Mouse (Mus musculus) small intestine, adult 2 months (tissue): ENCODE measurements around the gene Smim6. TPM values are rescaled to one million over a fixed set of nuclear protein-coding genes. Genes with fewer than 3 reads are reported as not detected.

Experiments used
- H3K27ac ChIP-seq: fragments of 200-500 bp; 2 replicates; pipeline ENCODE4 v1.5.1; 2012; ENCODE audit warnings: low read depth, low read length, control low read depth, inconsistent platforms; ENCODE audit not compliant: insufficient read depth
- H3K27me3 ChIP-seq: fragments of 200-500 bp; 2 replicates; pipeline ENCODE4 v1.6.1; 2012; ENCODE audit warnings: mild to moderate bottlenecking, moderate library complexity, low read length, inconsistent platforms; ENCODE audit not compliant: control insufficient read depth, insufficient read depth
- H3K36me3 ChIP-seq: fragments of 200-500 bp; 2 replicates; pipeline ENCODE4 v1.6.1; 2012; ENCODE audit warnings: mild to moderate bottlenecking, low read length, control low read depth, inconsistent platforms; ENCODE audit not compliant: control insufficient read depth, insufficient read depth
- H3K4me1 ChIP-seq: fragments of 200-500 bp; 2 replicates; pipeline ENCODE4 v1.6.1; 2012; ENCODE audit warnings: low read length, inconsistent platforms, mixed read lengths; ENCODE audit not compliant: control insufficient read depth, insufficient read depth, insufficient read length
- H3K4me3 ChIP-seq: fragments of 200-500 bp; 2 replicates; pipeline ENCODE4 v1.5.1; 2012; ENCODE audit warnings: low read depth, mild to moderate bottlenecking, control low read depth, inconsistent platforms, low read length, moderate library complexity
- CTCF ChIP-seq: fragments of 200-500 bp; IDR thresholded peaks from 2 replicates; pipeline ENCODE4 v1.5.1; 2012; ENCODE audit warnings: low read depth, mild to moderate bottlenecking, control low read depth, inconsistent platforms, low read length, moderate library complexity, mixed read lengths; ENCODE audit not compliant: insufficient replicate concordance, insufficient read length; ENCODE audit errors: extremely low read depth
- POLR2A ChIP-seq: fragments of 200-500 bp; IDR thresholded peaks from 2 replicates; pipeline ENCODE4 v1.6.1; 2012; ENCODE audit warnings: low read depth, mild to moderate bottlenecking, control low read depth, inconsistent platforms, low read length, moderate library complexity
- WGBS: fragments of 180-500 bp; shearing (Covaris S2); methylation state at CpG from one replicate; pipeline ENCODE4 v1.1.7; 2018; 5-methylcytosine and 5-hydroxymethylcytosine counted together
- polyA plus RNA-seq: library from polyadenylated mRNA; depleted of rRNA; stranded (reverse); fragments of >200 nt; gene quantifications from 2 replicates; pipeline ENCODE4 v1.2.3, GENCODE M21; 2012

Gene Smim6
- polyA plus RNA-seq, 1 experiment: 8.8 TPM

DNA sequence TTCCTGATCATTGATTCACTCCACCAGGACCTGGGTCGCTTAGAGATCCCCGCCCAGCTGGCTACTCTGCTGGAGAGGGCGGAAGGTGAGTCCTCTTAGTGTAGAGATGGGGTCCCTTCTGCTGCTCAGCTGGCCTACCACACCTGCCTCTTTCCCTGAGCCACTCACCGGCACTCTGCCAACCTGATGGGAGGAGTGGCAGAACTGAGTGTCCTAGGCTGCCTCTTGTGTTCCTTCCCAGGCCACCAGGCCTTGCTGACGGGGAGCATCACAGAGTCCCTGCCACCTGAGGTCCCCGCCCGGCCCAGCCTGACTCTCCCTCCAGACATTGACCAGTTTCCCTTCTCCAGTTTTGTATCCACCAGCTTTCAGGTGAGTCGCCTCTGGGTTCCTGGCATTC lies 33.7 kb upstream of the Smim6 start:
- Histone ChIP-seq H3K27me3 (no peaks in the 10 kb centered on the region), H3K36me3 (peaks cover 41% of the 10 kb centered on the region), H3K27ac (peak overlapping the region; percentile 92), H3K4me3 (peak overlapping the region; percentile 68), H3K4me1 (peaks cover 15% of the 10 kb centered on the region)
- 24% methylated on average over 8 of the region's 8 CpGs for WGBS
- TF ChIP-seq POLR2A (no peak; the same call in 1 of the 2 replicates), CTCF (no peak)

DNA sequence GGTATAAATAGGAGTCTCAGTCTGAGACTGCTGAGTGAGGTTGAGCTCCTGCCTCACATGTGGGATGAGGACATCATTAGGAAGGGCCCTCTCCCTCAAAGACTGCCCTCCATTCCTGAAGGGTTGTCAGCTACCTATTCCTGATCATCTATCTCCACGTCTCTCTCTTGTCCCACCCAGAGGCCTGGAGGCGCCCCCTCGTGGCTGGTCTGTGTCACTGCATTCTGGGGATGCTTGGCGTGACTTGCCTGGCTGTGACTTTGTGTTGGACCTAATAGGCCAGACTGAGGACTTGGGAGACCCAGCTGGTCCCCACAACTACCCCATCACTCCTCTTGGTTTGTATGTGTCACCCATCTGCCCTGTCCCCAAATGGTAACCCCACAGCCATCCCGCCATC lies 30.8 kb upstream of the Smim6 start:
- Histone ChIP-seq H3K36me3 (peaks cover 66% of the 10 kb centered on the region), H3K4me3 (peak overlapping the region; percentile 25), H3K27ac (no peak overlapping the region), H3K4me1 (peaks cover 25% of the 10 kb centered on the region), H3K27me3 (no peaks in the 10 kb centered on the region)
- 28% methylated on average over 5 of the region's 5 CpGs for WGBS
- TF ChIP-seq CTCF: peak; percentile 92
- TF ChIP-seq POLR2A: no peak

DNA sequence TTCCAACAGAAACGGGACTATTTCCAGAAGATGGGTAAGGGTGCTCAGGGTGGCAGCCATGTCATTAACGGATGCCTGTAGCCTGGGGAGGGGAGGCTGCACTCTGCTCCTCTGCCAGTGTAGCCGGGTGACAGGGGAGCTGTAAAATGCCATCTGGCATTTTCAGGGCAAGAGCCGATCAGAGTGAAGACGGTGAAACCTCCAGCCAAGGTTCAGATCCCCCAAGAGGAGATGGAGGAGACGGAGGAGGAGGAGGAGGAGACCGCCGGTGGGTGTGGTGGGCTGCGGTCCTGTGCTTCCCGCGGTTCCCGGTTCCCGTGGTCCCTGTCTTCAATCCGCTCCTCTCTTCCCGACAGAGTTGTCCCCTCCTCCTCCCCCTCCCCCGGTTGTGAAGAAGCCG lies 28.6 kb upstream of the Smim6 start:
- H3K27ac ChIP-seq: peak overlapping the region; percentile 31; the same call in 1 of the 2 replicates

DNA sequence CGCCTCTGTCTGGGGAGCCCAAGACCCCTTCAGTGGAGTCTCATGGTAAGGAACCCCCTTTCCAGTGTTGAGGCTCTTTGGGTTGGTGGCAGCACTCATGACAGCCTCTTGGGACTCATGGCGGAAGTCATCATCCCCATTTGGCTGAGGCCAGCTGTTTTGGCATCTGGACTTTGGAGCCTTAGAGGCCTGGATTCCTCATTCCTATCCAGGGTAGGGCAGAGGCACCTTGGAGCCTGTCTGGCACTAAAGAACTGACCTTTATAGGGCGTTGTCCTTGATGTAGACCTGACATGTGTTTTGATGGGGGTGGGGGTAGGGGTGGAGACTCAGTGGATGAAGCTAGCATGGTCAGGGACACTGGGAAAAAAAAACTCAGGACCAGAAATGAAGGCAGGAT lies 27.5 kb upstream of the Smim6 start:
- Histone ChIP-seq H3K4me3 (no peak overlapping the region), H3K36me3 (peaks cover 88% of the 10 kb centered on the region), H3K27me3 (no peaks in the 10 kb centered on the region), H3K27ac (peak overlapping the region; percentile 34; the same call in 1 of the 2 replicates), H3K4me1 (peaks cover 22% of the 10 kb centered on the region)
- TF ChIP-seq POLR2A (no peak), CTCF (no peak)
- WGBS: 49% methylated on average over 3 of the region's 3 CpGs

More for the DNA sequence above, 28.6 kb upstream of the Smim6 start:
- Histone ChIP-seq H3K27me3 (no peaks in the 10 kb centered on the region), H3K4me3 (peak overlapping the region; percentile 3; the same call in 1 of the 2 replicates), H3K36me3 (peaks cover 88% of the 10 kb centered on the region), H3K4me1 (peaks cover 22% of the 10 kb centered on the region)
- WGBS: 54% methylated on average over 17 of the region's 17 CpGs
- TF ChIP-seq POLR2A: no peak
- no peak for TF ChIP-seq CTCF

DNA sequence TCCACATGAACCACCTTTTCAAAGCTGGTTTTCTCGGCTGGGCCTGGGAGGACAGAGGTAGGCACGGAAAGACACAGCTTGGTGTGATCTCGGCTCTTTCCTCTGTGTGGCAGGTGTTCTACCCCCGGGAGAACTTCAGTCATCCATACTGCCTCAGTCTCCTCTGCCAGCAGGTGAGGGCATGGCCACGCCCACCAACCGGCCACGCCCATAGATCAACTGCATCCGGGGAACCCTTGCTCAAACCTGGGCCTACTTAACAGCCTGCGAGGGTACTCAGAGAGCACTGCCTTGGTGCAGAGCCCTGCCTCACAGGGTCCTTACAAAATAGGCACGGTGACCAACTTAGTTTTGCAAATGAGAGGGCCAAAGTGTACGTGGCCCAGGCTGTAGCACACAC lies 26.5 kb upstream of the Smim6 start:
- Histone ChIP-seq H3K27ac (no peak overlapping the region), H3K4me1 (peaks cover 22% of the 10 kb centered on the region), H3K36me3 (peaks cover 87% of the 10 kb centered on the region), H3K4me3 (peak overlapping the region; percentile 44), H3K27me3 (no peaks in the 10 kb centered on the region)
- WGBS: 50% methylated on average over 11 of the region's 11 CpGs
- TF ChIP-seq POLR2A: no peak
- TF ChIP-seq CTCF: 0 out of 2 replicates have a peak, but pooled peaks have one; percentile 3

DNA sequence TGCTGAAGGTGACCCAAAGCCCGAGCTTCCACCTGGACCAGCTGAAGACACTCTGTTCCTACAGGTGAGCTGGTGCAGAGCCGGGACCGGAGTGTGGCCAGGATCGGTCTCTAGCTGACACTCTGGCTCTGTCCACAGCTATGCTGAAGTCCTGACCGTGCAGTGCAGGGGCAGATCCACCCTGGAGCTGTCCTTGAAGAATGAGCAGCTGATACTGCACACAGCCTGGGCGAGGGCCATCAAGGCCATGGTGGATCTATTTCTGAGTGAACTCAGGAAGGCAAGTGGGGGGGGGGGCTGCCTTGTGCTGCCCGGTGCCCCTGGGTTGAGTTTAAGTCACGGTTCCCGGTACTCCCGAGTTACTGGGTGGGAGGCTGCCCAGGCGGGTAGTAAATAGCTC lies 25.4 kb upstream of the Smim6 start:
- TF ChIP-seq POLR2A (no peak), CTCF (no peak)
- H3K4me1 ChIP-seq: peaks cover 20% of the 10 kb centered on the region
- peaks cover 91% of the 10 kb centered on the region for H3K36me3 ChIP-seq
- 93% methylated on average over 11 of the region's 11 CpGs for WGBS
- H3K27ac ChIP-seq: no peak overlapping the region
- H3K27me3 ChIP-seq: no peaks in the 10 kb centered on the region
- no peak overlapping the region for H3K4me3 ChIP-seq

DNA sequence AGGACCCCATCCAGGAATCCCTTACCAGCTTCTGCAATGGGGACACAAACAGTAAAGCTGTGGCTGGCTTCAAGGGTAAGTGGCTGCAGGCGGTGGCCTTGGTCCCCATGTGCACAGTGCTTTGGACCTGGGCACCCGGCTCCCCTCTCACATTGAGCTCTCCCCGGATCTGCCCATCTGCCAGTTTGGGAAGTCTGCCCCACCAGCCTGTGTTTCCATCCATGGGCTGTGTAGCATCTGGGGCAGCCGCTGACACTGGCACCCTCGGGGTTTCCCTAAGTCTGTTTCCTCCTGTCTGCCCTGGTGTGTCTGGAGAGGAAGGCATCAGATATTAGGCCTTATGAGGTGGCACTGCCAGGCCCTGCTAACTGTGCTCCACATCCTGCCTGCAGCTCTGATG lies 23.8 kb upstream of the Smim6 start:
- Histone ChIP-seq H3K27me3 (no peaks in the 10 kb centered on the region), H3K36me3 (peaks cover 92% of the 10 kb centered on the region), H3K4me3 (no peak overlapping the region), H3K27ac (no peak overlapping the region), H3K4me1 (peaks cover 20% of the 10 kb centered on the region)
- WGBS: 83% methylated on average over 5 of the region's 5 CpGs
- TF ChIP-seq POLR2A: no peak
- TF ChIP-seq CTCF: no peak

DNA sequence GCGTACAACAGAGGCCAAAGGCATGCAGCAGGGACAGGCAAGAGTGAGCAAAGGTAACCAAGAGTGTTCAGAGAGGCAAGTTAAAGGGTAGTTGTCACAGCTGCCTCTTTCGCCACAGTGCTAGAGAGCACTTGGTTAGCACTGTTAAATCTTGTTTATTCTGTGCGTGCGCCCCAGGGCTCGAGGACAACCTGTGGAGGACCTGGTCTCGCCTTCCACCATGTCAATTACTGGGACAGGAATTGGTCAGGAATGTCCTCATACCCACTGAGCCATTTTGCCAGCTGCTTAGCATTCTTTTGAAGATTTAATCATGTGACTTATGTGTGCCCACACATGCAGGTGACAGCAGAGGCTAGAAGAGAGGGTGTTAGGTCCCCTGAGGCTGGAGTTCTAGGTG lies 22.7 kb upstream of the Smim6 start:
- H3K36me3 ChIP-seq: peaks cover 92% of the 10 kb centered on the region
- WGBS: 88% methylated on average over 6 of the region's 6 CpGs
- peaks cover 18% of the 10 kb centered on the region for H3K4me1 ChIP-seq

More for the DNA sequence above, 22.7 kb upstream of the Smim6 start:
- TF ChIP-seq POLR2A: no peak
- TF ChIP-seq CTCF: no peak
- Histone ChIP-seq H3K27me3 (no peaks in the 10 kb centered on the region), H3K4me3 (no peak overlapping the region), H3K27ac (no peak overlapping the region)
